Mouse (Mus musculus) CH12.LX (cell line): Measurements from ENCODE around the gene Cgrrf1. TPM values are rescaled to one million over a fixed set of nuclear protein-coding genes. Genes with fewer than 3 reads are reported as not detected.

Source experiments
- DNase-seq: peaks from one replicate; pipeline ENCODE4 v3.0.0-alpha.2; 2013; ENCODE audit errors: extremely low read depth
- H3K27ac ChIP-seq: 2 replicates; pipeline ENCODE4 v1.5.1; 2012; ENCODE audit warnings: low read depth, mild to moderate bottlenecking, control low read depth, moderate library complexity; ENCODE audit not compliant: insufficient read depth
- H3K27me3 ChIP-seq: replicated peaks from 2 replicates; pipeline ENCODE3; 2012; ENCODE audit warnings: inconsistent platforms
- H3K36me3 ChIP-seq, 2 experiments: replicated peaks in 1 of 2; 2 replicates each; pipeline versions ENCODE3 to v1.6.1; 2012; ENCODE audit warnings: inconsistent platforms in 1 of 2, low read length in 1 of 2, mild to moderate bottlenecking in 1 of 2, mixed read lengths in 1 of 2, moderate library complexity in 1 of 2; ENCODE audit not compliant: control insufficient read depth in 1 of 2, insufficient read depth in 1 of 2
- H3K4me1 ChIP-seq, 2 experiments: 2 replicates each; pipeline ENCODE4 v1.6.1; 2012; ENCODE audit warnings: inconsistent platforms in 1 of 2, moderate library complexity in 1 of 2; ENCODE audit not compliant: insufficient read depth in 2 of 2, control insufficient read depth in 1 of 2
- H3K4me2 ChIP-seq: 2 replicates; pipeline ENCODE4 v1.6.1; 2012; ENCODE audit warnings: low read depth, mild to moderate bottlenecking, control low read depth; ENCODE audit not compliant: poor library complexity, insufficient read depth, severe bottlenecking
- H3K4me3 ChIP-seq, 3 experiments: fragments of 150-350 bp in 1 of 3; sonication (generic) in 1 of 3; replicated peaks in 1 of 3; 2 replicates each; pipeline versions ENCODE3 to v1.5.1; 2011 to 2012; ENCODE audit warnings: low read depth in 2 of 3, low read length in 2 of 3, mild to moderate bottlenecking in 2 of 3, moderate library complexity in 2 of 3, control low read depth in 1 of 3, improper control_type of control experiment in 1 of 3, inconsistent platforms in 1 of 3, mixed read lengths in 1 of 3; ENCODE audit not compliant: poor library complexity in 1 of 3
- H3K79me2 ChIP-seq: replicated peaks from 2 replicates; pipeline ENCODE4 v1.6.1; 2012; ENCODE audit warnings: mild to moderate bottlenecking, moderate library complexity; ENCODE audit not compliant: control insufficient read depth, poor library complexity, insufficient read depth, severe bottlenecking; ENCODE audit errors: extremely low read depth
- H3K9ac ChIP-seq: 2 replicates; pipeline ENCODE4 v1.6.1; 2012; ENCODE audit warnings: low read depth, mild to moderate bottlenecking, control low read depth, moderate library complexity; ENCODE audit not compliant: insufficient read depth
- H3K9me3 ChIP-seq: replicated peaks from 2 replicates; pipeline ENCODE3; 2012; ENCODE audit warnings: low read length, inconsistent platforms, mixed read lengths
- CTCF ChIP-seq, 2 experiments: IDR thresholded peaks in 1 of 2; conservative IDR thresholded peaks in 1 of 2; 2 replicates each; pipeline ENCODE4 v1.5.1; 2011 to 2012; ENCODE audit warnings: low read depth in 2 of 2, low read length in 2 of 2, improper control_type of control experiment in 1 of 2, inconsistent platforms in 1 of 2, mild to moderate bottlenecking in 1 of 2, moderate library complexity in 1 of 2
- ETS1 ChIP-seq: conservative IDR thresholded peaks from 2 replicates; pipeline ENCODE4 v1.6.1; 2012; ENCODE audit warnings: low read depth, mild to moderate bottlenecking, inconsistent platforms, low read length, improper control_type of control experiment, moderate library complexity
- MAFK ChIP-seq: IDR thresholded peaks from 2 replicates; pipeline ENCODE4 v1.6.1; 2011; ENCODE audit warnings: low read length, improper control_type of control experiment; ENCODE audit not compliant: insufficient replicate concordance
- MAZ ChIP-seq: IDR thresholded peaks from 2 replicates; pipeline ENCODE4 v1.6.1; 2012; ENCODE audit warnings: low read depth, mild to moderate bottlenecking, inconsistent platforms, low read length, improper control_type of control experiment, moderate library complexity
- PAX5 ChIP-seq: IDR thresholded peaks from 2 replicates; pipeline ENCODE4 v1.6.1; 2012; ENCODE audit warnings: low read length, inconsistent platforms, mixed read lengths
- RAD21 ChIP-seq: IDR thresholded peaks from 2 replicates; pipeline ENCODE4 v1.6.1; 2011; ENCODE audit warnings: low read depth, mild to moderate bottlenecking, low read length, improper control_type of control experiment, moderate library complexity
- SMC3 ChIP-seq: IDR thresholded peaks from 2 replicates; pipeline ENCODE4 v1.6.1; 2011; ENCODE audit warnings: low read depth, low read length, improper control_type of control experiment
- dilution Hi-C: fragments of 300-500 bp; cut with MboI; formaldehyde crosslinking; loops from 2 replicates; pipeline ENCODE4 v1.14.3; 2020; ENCODE audit warnings: low sequenced_read_pairs; ENCODE audit not compliant: extremely low pct_unique_long_range_greater_than_20kb, extremely low pct_ligation_motif_present
- in situ Hi-C: fragments of 300-500 bp; cut with MboI; formaldehyde crosslinking; loops from 3 replicates; pipeline ENCODE4 v1.14.3; 2019; ENCODE audit warnings: low sequenced_read_pairs, low pct_ligation_motif_present, low pct_unique_long_range_greater_than_20kb, mixed read lengths
- polyA plus RNA-seq: library from polyadenylated mRNA; unstranded; fragments of >175 nt; gene quantifications from 2 replicates; pipeline ENCODE4 v1.2.1, GENCODE M21; 2012; ENCODE audit warnings: low read depth; ENCODE audit not compliant: insufficient read length
- total RNA-seq, 2 experiments: library from RNA; depleted of rRNA; stranded (reverse); fragments of 300-350 nt in 1 of 2; fragments of >200 nt in 1 of 2; gene quantifications; 2 replicates each; pipeline ENCODE4 v1.2.3; 2012 to 2014

Cgrrf1 gene
- total and polyA plus RNA-seq, 3 experiments, result 9.6 to 17.1 (median 13.1) TPM

GRCm38 (mm10) chr14:46788505-46788901, 43.4 kb upstream of the Cgrrf1 start:
- no peaks in the 10 kb centered on the region for H3K9me3 ChIP-seq
- no peak for DNase-seq
- H3K4me2 ChIP-seq, result peak overlapping the region; percentile 63; the same call in 1 of the 2 replicates
- no peaks in the 10 kb centered on the region for H3K27me3 ChIP-seq
- TF ChIP-seq ETS1 (no peak), SMC3 (0 out of 2 replicates have a peak, but pooled peaks have one; percentile 0)
- dilution Hi-C loops (no loop called here), in situ Hi-C loops (no loop called here)
- 0 out of 2 replicates have a peak overlapping the region, but pooled peaks have one; percentile 0 for H3K9ac ChIP-seq
- no peak overlapping the region for H3K27ac ChIP-seq
- peaks cover 0 to 12% of the 10 kb centered on the region in 2 experiments for H3K36me3 ChIP-seq
- peaks cover 39% of the 10 kb centered on the region for H3K79me2 ChIP-seq
- H3K4me3 ChIP-seq, result peak overlapping the region in 2 of 3 experiments; percentile 5 to 90
- peaks cover 2 to 48% of the 10 kb centered on the region in 2 experiments for H3K4me1 ChIP-seq

- Histone ChIP-seq H3K36me3 (no peaks in the 10 kb centered on the region), H3K9ac (no peak overlapping the region), H3K4me3 (no peak overlapping the region), H3K4me2 (no peak overlapping the region), H3K79me2 (peaks cover 22% of the 10 kb centered on the region), H3K27ac (no peak overlapping the region), H3K9me3 (no peaks in the 10 kb centered on the region), H3K27me3 (no peaks in the 10 kb centered on the region), H3K4me1 (peaks cover 0 to 31% of the 10 kb centered on the region in 2 experiments; a peak in 2 of 4 replicates)
- no peak for DNase-seq
- TF ChIP-seq SMC3 (peak; percentile 51), CTCF (conservative IDR thresholded peaks at IDR 0.05 in 1 of 2, IDR thresholded peaks at IDR 0.05 in 1 of 2; ENCODE audit: low read depth in 2 of 2, low read length in 2 of 2) (peak; percentile 61 to 67), RAD21 (peak; percentile 50), MAFK (no peak), PAX5 (no peak)
- in situ Hi-C loops, result no loop called here
- dilution Hi-C loops, result no loop called here
Measured at GRCm38 (mm10) chr14:46790303-46790702, 41.6 kb upstream of the Cgrrf1 start.

- in situ Hi-C loops (no loop called here), dilution Hi-C loops (no loop called here)
- Histone ChIP-seq H3K27me3 (no peaks in the 10 kb centered on the region), H3K27ac (no peak overlapping the region), H3K4me3 (no peak overlapping the region), H3K9me3 (no peaks in the 10 kb centered on the region), H3K36me3 (no peaks in the 10 kb centered on the region), H3K9ac (no peak overlapping the region), H3K4me2 (no peak overlapping the region), H3K4me1 (peaks cover 0 to 29% of the 10 kb centered on the region in 2 experiments; a peak in 2 of 4 replicates), H3K79me2 (peaks cover 20% of the 10 kb centered on the region)
- DNase-seq, result no peak
- TF ChIP-seq MAZ (peak; percentile 30; the same call in 1 of the 2 replicates), MAFK (no peak)
Measured at GRCm38 (mm10) chr14:46790723-46791122, 41.2 kb upstream of the Cgrrf1 start.
